Mouse (Mus musculus): ENCODE measurements at regions not wholly inside any gene's neighbourhood (a gene's known extent, or its start where the extent isn't known, plus 50 kb on each side); places are given as distances from the start of the nearest gene placed in this dataset.

- TF ChIP-seq POLR2A (IDR thresholded peaks at IDR 0.05; ENCODE audit: insufficient read depth, low read length) = no peak
- TF ChIP-seq EP300 (IDR thresholded peaks at IDR 0.05; ENCODE audit: insufficient read depth, low read depth, low read length) = no peak
- TF ChIP-seq CTCF (IDR thresholded peaks at IDR 0.05; ENCODE audit: low read depth, low read length) = no peak
Measured at GRCm38 (mm10) chr2:94239573-94239972, 81.8 kb upstream of the Hsd17b12 start.

Measured in ES-Bruce4 (cell line).